Mouse (Mus musculus) kidney, postnatal 14 days (tissue): ENCODE measurements at regions not wholly inside any gene's neighbourhood (a gene's known extent, or its start where the extent isn't known, plus 50 kb on each side); places are given as distances from the start of the nearest gene placed in this dataset.

ENCODE experiments used
- DNase-seq: peaks from one replicate; pipeline ENCODE4 v3.0.0; 2022; ENCODE audit warnings: mixed read lengths

- DNase-seq = no peak
Measured at GRCm38 (mm10) chr5:75761459-75762310, 187.0 kb downstream of the Kit start.

GRCm38 (mm10) chr5:75756168-75756567 lies 181.5 kb downstream of the Kit start:
- DNase-seq = no peak

- no peak for DNase-seq
Measured at GRCm38 (mm10) chr5:75754356-75754755, 179.6 kb downstream of the Kit start.

- DNase-seq = no peak
Measured at GRCm38 (mm10) chr5:75745311-75745710, 170.6 kb downstream of the Kit start.

- DNase-seq = no peak
Measured at GRCm38 (mm10) chr5:75744475-75745045, 169.8 kb downstream of the Kit start.

GRCm38 (mm10) chr5:75739336-75739735 lies 164.6 kb downstream of the Kit start:
- no peak for DNase-seq

- no peak for DNase-seq
Measured at GRCm38 (mm10) chr5:75738445-75738844, 163.7 kb downstream of the Kit start.

GRCm38 (mm10) chr5:75737752-75738151 lies 163.0 kb downstream of the Kit start:
- no peak for DNase-seq

GRCm38 (mm10) chr5:75736318-75736717 lies 161.6 kb downstream of the Kit start:
- DNase-seq = no peak

- DNase-seq = no peak
Measured at GRCm38 (mm10) chr5:75734508-75734907, 159.8 kb downstream of the Kit start.

GRCm38 (mm10) chr5:75734043-75734442 lies 159.3 kb downstream of the Kit start:
- no peak for DNase-seq

- DNase-seq = no peak
Measured at GRCm38 (mm10) chr5:75731236-75731635, 156.5 kb downstream of the Kit start.

GRCm38 (mm10) chr5:75730698-75731097 lies 156.0 kb downstream of the Kit start:
- no peak for DNase-seq

GRCm38 (mm10) chr5:75721291-75721690 lies 146.6 kb downstream of the Kit start:
- DNase-seq = no peak

- DNase-seq = no peak
Measured at GRCm38 (mm10) chr5:75720091-75720940, 145.6 kb downstream of the Kit start.

- peak; percentile 4 for DNase-seq
Measured at GRCm38 (mm10) chr5:75718511-75719225, 144.0 kb downstream of the Kit start.
